Mouse (Mus musculus): ENCODE data around the gene Ddo.

- TF ChIP-seq CTCF (IDR thresholded peaks at IDR 0.05) (no peak), EP300 (IDR thresholded peaks at IDR 0.05; ENCODE audit: insufficient read depth, low read depth, low read length) (no peak)
Observed at GRCm38 (mm10) chr10:40665270-40665669, 35.5 kb downstream of the Ddo start.

Data from heart, adult 2 months (tissue).